Mouse (Mus musculus): ENCODE measurements around the gene Zfp668. TPM values are rescaled to one million over a fixed set of nuclear protein-coding genes. Genes with fewer than 3 reads are reported as not detected.

Zfp668 gene
- polyA plus RNA-seq, 1 experiment from 2014 or later = 15.5 TPM

- H3K9ac ChIP-seq = no peak overlapping the region
- peaks cover 12% of the 10 kb centered on the region for H3K4me1 ChIP-seq (replicated peaks)
- WGBS = 79% methylated on average over 3 of the region's 3 CpGs
- no peak overlapping the region for H3K4me3 ChIP-seq (replicated peaks)
- no peak overlapping the region for H3K27ac ChIP-seq
- H3K36me3 ChIP-seq = peaks cover 26% of the 10 kb centered on the region
- no peak for ATAC-seq
- H3K4me2 ChIP-seq (replicated peaks) = no peak overlapping the region
- no peaks in the 10 kb centered on the region for H3K9me3 ChIP-seq
- no peaks in the 10 kb centered on the region for H3K27me3 ChIP-seq (replicated peaks)
These were observed 12.2 kb upstream of the Zfp668 start for GRCm38 (mm10) chr7:127888821-127889220.

- Histone ChIP-seq H3K4me3 (replicated peaks) (no peak overlapping the region), H3K9ac (no peak overlapping the region), H3K27ac (no peak overlapping the region), H3K27me3 (replicated peaks) (no peaks in the 10 kb centered on the region), H3K4me1 (replicated peaks) (peaks cover 21% of the 10 kb centered on the region), H3K4me2 (replicated peaks) (no peak overlapping the region), H3K36me3 (peaks cover 35% of the 10 kb centered on the region), H3K9me3 (no peaks in the 10 kb centered on the region)
- WGBS = 83% methylated on average over 3 of the region's 3 CpGs
- ATAC-seq = no peak
These were observed 11.2 kb upstream of the Zfp668 start for GRCm38 (mm10) chr7:127887781-127888180.

DNA sequence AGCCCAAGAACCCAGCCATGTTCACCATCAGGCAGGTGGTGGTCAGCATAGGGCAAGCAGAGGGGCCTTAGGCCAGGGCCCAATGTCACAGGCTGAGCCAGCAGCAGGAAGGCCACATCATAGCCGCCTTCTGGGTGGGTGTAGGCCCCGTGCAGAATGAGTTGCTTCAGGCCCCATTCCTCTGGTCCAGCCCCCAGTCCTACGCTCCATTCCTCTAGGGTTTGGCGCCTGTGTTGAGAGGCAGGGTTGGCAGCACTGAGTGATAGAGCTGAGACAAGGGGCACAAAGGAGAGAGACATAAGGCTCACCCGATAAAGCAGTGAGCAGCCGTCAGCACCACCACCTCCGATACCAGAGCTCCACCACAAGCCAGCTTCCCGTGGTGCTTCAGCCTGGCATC is 10.6 kb upstream of the Zfp668 start:
- Histone ChIP-seq H3K9ac (0 out of 2 replicates have a peak overlapping the region, but pooled peaks have one; percentile 4), H3K4me3 (replicated peaks) (no peak overlapping the region), H3K4me2 (replicated peaks) (no peak overlapping the region), H3K9me3 (no peaks in the 10 kb centered on the region), H3K27ac (no peak overlapping the region), H3K4me1 (replicated peaks) (peaks cover 22% of the 10 kb centered on the region), H3K27me3 (replicated peaks) (no peaks in the 10 kb centered on the region), H3K36me3 (peaks cover 38% of the 10 kb centered on the region)
- WGBS = 86% methylated on average over 8 of the region's 8 CpGs
- ATAC-seq = no peak

DNA sequence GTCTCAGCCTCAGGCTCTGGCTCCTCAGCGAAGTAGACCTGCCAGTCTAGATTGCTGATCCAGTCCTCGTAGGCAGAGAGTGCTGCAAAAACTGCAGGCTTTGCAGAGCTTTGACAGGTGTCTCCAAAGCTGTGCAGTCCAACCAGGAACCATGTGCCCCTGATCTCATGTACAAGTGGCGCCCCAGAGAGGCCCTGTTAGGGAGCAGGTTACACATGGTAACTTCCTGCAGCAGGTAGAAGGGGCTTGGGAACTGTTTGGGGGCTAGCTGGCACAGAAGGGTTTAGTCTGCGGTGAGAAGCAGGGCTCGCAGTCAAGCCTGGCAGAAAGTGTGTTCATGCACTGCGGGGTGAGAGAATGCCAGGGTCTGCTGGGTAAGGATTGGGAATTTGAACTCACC is 9.9 kb upstream of the Zfp668 start:
- no peaks in the 10 kb centered on the region for H3K27me3 ChIP-seq (replicated peaks)
- ATAC-seq = no peak
- H3K9me3 ChIP-seq = no peaks in the 10 kb centered on the region
- peak overlapping the region; percentile 4; the same call in 1 of the 2 replicates for H3K9ac ChIP-seq
- peaks cover 22% of the 10 kb centered on the region for H3K4me1 ChIP-seq (replicated peaks)
- H3K4me3 ChIP-seq (replicated peaks) = no peak overlapping the region
- no peak overlapping the region for H3K27ac ChIP-seq
- peaks cover 45% of the 10 kb centered on the region for H3K36me3 ChIP-seq
- no peak overlapping the region for H3K4me2 ChIP-seq (replicated peaks)
- WGBS = 89% methylated on average over 6 of the region's 6 CpGs

GRCm38 (mm10) chr7:127885951-127886350 is 9.3 kb upstream of the Zfp668 start:
- WGBS = 64% methylated on average over 6 of the region's 6 CpGs
- peaks cover 51% of the 10 kb centered on the region for H3K36me3 ChIP-seq

DNA sequence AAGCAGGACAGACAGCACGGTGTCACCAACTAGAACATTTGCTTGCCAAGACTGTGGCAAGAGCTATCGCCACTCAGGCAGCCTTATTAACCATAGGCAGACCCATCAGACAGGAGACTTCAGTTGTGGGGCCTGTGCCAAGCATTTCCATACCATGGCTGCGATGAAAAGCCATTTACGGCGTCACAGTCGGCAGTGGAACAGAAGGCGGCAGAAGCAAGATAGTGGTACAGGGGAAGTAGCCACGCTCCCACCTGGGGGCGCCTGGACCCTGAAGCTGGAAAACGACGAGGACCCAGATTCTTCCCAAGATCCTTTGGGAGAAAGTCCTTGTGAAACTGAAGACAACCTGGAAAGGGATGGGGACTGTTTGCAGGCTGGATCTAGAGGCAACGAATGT is 3.8 kb upstream of the Zfp668 start:
- ATAC-seq = no peak
- 84% methylated on average over 12 of the region's 12 CpGs for WGBS
- no peak overlapping the region for H3K9ac ChIP-seq
- no peak overlapping the region for H3K27ac ChIP-seq
- H3K4me2 ChIP-seq (replicated peaks) = no peak overlapping the region
- no peak overlapping the region for H3K4me3 ChIP-seq (replicated peaks)
- H3K9me3 ChIP-seq = no peaks in the 10 kb centered on the region
- H3K27me3 ChIP-seq (replicated peaks) = no peaks in the 10 kb centered on the region
- peaks cover 29% of the 10 kb centered on the region for H3K4me1 ChIP-seq (replicated peaks)
- H3K36me3 ChIP-seq = peaks cover 67% of the 10 kb centered on the region

More at GRCm38 (mm10) chr7:127885951-127886350, 9.3 kb upstream of the Zfp668 start:
- Histone ChIP-seq H3K27ac (no peak overlapping the region), H3K4me2 (replicated peaks) (no peak overlapping the region), H3K4me3 (replicated peaks) (no peak overlapping the region), H3K9ac (no peak overlapping the region; the same call in 1 of the 2 replicates), H3K27me3 (replicated peaks) (no peaks in the 10 kb centered on the region), H3K4me1 (replicated peaks) (peaks cover 22% of the 10 kb centered on the region), H3K9me3 (no peaks in the 10 kb centered on the region)
- ATAC-seq = 0 out of 2 replicates have a peak, but pooled peaks have one; percentile 32

DNA sequence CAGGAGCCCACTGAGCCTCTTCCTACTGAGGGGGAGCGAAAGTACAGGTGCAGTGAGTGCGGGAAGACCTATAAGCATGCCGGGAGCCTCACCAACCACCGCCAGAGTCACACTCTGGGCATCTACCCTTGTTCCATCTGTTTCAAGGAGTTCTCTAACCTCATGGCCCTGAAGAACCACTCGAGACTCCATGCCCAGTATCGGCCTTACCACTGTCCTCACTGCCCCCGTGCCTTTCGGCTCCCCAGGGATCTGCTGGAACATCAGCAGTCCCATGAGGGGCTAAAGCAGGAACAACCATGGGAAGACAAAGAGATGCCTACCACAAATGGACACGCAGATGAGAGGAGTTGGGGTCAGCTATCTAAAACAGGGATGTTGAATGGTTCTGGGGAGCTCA is 2.7 kb upstream of the Zfp668 start:
- no peak overlapping the region for H3K27ac ChIP-seq
- H3K9me3 ChIP-seq = no peaks in the 10 kb centered on the region
- ATAC-seq = no peak
- H3K4me1 ChIP-seq (replicated peaks) = peaks cover 27% of the 10 kb centered on the region
- H3K36me3 ChIP-seq = peaks cover 59% of the 10 kb centered on the region
- no peak overlapping the region for H3K4me3 ChIP-seq (replicated peaks)
- H3K9ac ChIP-seq = no peak overlapping the region
- no peaks in the 10 kb centered on the region for H3K27me3 ChIP-seq (replicated peaks)
- H3K4me2 ChIP-seq (replicated peaks) = no peak overlapping the region
- WGBS = 97% methylated on average over 9 of the region's 9 CpGs

DNA sequence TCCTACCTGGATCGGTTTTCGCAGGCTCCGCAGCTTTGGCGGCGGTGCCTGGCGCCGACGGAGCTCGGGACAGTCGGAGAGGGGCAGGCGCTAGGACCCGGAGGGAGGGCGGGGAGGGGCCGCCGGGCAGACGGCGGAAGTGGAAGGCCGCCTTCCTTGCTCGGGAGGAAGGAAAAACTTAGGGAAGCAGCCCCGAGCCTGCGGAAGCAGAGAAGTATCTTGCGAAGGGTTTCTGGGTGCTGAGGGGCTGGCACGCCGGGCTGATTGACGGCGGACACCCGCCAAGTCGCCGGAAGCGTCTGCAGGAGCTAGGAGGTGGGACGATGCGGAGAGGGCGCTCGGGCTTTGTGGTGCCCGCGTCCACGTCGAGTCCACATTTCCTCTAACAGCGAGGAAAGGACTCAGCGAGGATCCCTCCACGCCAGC is 574 bp downstream of the Zfp668 start, which contains the start of gene Zfp646:
Gene Zfp646 (plus strand): TSS at position 181 of the 426 bp plus-strand sequence.
- peaks cover 26% of the 10 kb centered on the region for H3K36me3 ChIP-seq
- H3K4me2 ChIP-seq (replicated peaks) = peak within 1 kb of the TSS; percentile 78
- H3K4me3 ChIP-seq (replicated peaks) = peak within 1 kb of the TSS; percentile 94
- WGBS = under 1% methylated on average over 40 of the region's 41 CpGs
- H3K9ac ChIP-seq = peak within 1 kb of the TSS; percentile 96
- peaks cover 22% of the 10 kb centered on the region for H3K4me1 ChIP-seq (replicated peaks)
- no peaks in the 10 kb centered on the region for H3K9me3 ChIP-seq
- H3K27ac ChIP-seq = peak within 1 kb of the TSS; percentile 99
- no peaks in the 10 kb centered on the region for H3K27me3 ChIP-seq (replicated peaks)
- peak; percentile 92 for ATAC-seq

DNA sequence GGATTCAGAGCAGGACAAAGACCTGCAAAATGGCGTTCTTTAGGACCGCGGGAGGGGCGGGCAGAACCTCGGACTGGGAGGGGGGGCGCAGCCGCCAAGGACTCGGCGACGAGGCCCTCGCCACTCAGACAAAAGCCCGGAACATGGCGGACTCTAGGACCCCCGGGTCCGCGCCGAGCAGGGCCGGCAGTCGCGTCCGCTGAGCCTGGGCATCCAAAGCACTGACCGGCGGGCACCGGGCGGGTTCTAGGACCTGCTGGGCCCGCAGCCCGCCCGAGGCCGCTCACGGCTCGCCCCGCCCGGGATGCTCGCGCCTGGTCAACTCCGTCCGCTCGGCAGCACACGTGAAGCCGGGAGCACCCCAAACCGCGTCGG is 1.0 kb downstream of the Zfp668 start:
- Histone ChIP-seq H3K4me1 (replicated peaks) (peaks cover 22% of the 10 kb centered on the region), H3K36me3 (peaks cover 23% of the 10 kb centered on the region), H3K9ac (peak overlapping the region; percentile 96), H3K9me3 (no peaks in the 10 kb centered on the region), H3K27me3 (replicated peaks) (no peaks in the 10 kb centered on the region), H3K4me2 (replicated peaks) (peak overlapping the region; percentile 76), H3K27ac (peak overlapping the region; percentile 99), H3K4me3 (replicated peaks) (peak overlapping the region; percentile 94)
- under 1% methylated on average over 43 of the region's 43 CpGs for WGBS
- ATAC-seq = peak; percentile 92

GRCm38 (mm10) chr7:127874812-127875626 is 1.6 kb downstream of the Zfp668 start:
- Histone ChIP-seq H3K4me2 (replicated peaks) (peak overlapping the region; percentile 76), H3K27me3 (replicated peaks) (no peaks in the 10 kb centered on the region), H3K36me3 (peaks cover 17% of the 10 kb centered on the region), H3K9me3 (no peaks in the 10 kb centered on the region), H3K4me1 (replicated peaks) (peaks cover 22% of the 10 kb centered on the region), H3K27ac (peak overlapping the region; percentile 99), H3K4me3 (replicated peaks) (peak overlapping the region; percentile 94), H3K9ac (peak overlapping the region; percentile 96)
- 4% methylated on average over 20 of the region's 20 CpGs for WGBS
- peak; percentile 19; the same call in 1 of the 2 replicates for ATAC-seq

GRCm38 (mm10) chr7:127870136-127870821 is 6.3 kb downstream of the Zfp668 start:
- Histone ChIP-seq H3K27ac (no peak overlapping the region), H3K36me3 (peaks cover 22% of the 10 kb centered on the region), H3K27me3 (replicated peaks) (no peaks in the 10 kb centered on the region), H3K9ac (no peak overlapping the region), H3K4me1 (replicated peaks) (peaks cover 20% of the 10 kb centered on the region; the same call in 1 of the 2 replicates), H3K9me3 (no peaks in the 10 kb centered on the region), H3K4me3 (replicated peaks) (no peak overlapping the region), H3K4me2 (replicated peaks) (no peak overlapping the region)
- ATAC-seq = no peak
- WGBS = 80% methylated on average over 5 of the region's 5 CpGs

GRCm38 (mm10) chr7:127869149-127869810 is 7.3 kb downstream of the Zfp668 start:
- H3K27me3 ChIP-seq (replicated peaks) = no peaks in the 10 kb centered on the region
- peak; percentile 59 for ATAC-seq
- peaks cover 22% of the 10 kb centered on the region for H3K36me3 ChIP-seq
- no peak overlapping the region for H3K4me2 ChIP-seq (replicated peaks)
- peaks cover 16% of the 10 kb centered on the region; the same call in 1 of the 2 replicates for H3K4me1 ChIP-seq (replicated peaks)
- no peaks in the 10 kb centered on the region for H3K9me3 ChIP-seq
- no peak overlapping the region for H3K9ac ChIP-seq
- H3K4me3 ChIP-seq (replicated peaks) = no peak overlapping the region
- H3K27ac ChIP-seq = peak overlapping the region; percentile 13; the same call in 1 of the 2 replicates
- WGBS = 55% methylated on average over 3 of the region's 3 CpGs
